Mouse (Mus musculus): Measurements from ENCODE around the gene Olfr765. TPM values are rescaled to one million over a fixed set of nuclear protein-coding genes. Genes with fewer than 3 reads are reported as not detected.
"Not testable (repeated sequence)": the region's sequence is repeated elsewhere in the genome, so short reads cannot be mapped to it uniquely, and the experiment has no call there.

The Olfr765 gene
- polyA plus RNA-seq, 1 experiment from 2014 or later = not detected

GRCm38 (mm10) chr10:129011511-129011910 is 38.3 kb downstream of the Olfr765 start:
- H3K9me3 ChIP-seq (replicated peaks; ENCODE audit: control insufficient read depth, low read length); H3K4me2 ChIP-seq (ENCODE audit: low read length); H3K27me3 ChIP-seq (replicated peaks; ENCODE audit: control insufficient read depth, insufficient read depth, low read length); H3K4me1 ChIP-seq (ENCODE audit: control insufficient read depth, insufficient read depth, low read length); ATAC-seq; H3K27ac ChIP-seq (ENCODE audit: low read depth, low read length); H3K4me3 ChIP-seq (ENCODE audit: low read depth, low read length); DNase-seq (ENCODE audit: low spot score); H3K36me3 ChIP-seq (ENCODE audit: control insufficient read depth, insufficient read depth, low read length); H3K9ac ChIP-seq (ENCODE audit: low read length): not testable (repeated sequence)
- 47% methylated on average over 2 of the region's 5 CpGs for WGBS

GRCm38 (mm10) chr10:129010288-129010841 is 39.4 kb downstream of the Olfr765 start, which contains the start of gene Olfr763:
Olfr763 (plus strand) TSS chr10:129010791.
- no peaks in the 10 kb centered on the region for H3K36me3 ChIP-seq (ENCODE audit: control insufficient read depth, insufficient read depth, low read length)
- DNase-seq (ENCODE audit: low spot score) (no peak), ATAC-seq (no peak)
- no peaks in the 10 kb centered on the region for H3K27me3 ChIP-seq (replicated peaks; ENCODE audit: control insufficient read depth, insufficient read depth, low read length)
- H3K4me2 ChIP-seq (ENCODE audit: low read length) = no peak within 1 kb of the TSS
- no peaks in the 10 kb centered on the region for H3K4me1 ChIP-seq (ENCODE audit: control insufficient read depth, insufficient read depth, low read length)
- WGBS = 80% methylated on average over 2 of the region's 2 CpGs
- H3K27ac ChIP-seq (ENCODE audit: low read depth, low read length) = no peak within 1 kb of the TSS
- H3K9ac ChIP-seq (ENCODE audit: low read length) = no peak within 1 kb of the TSS
- no peaks in the 10 kb centered on the region for H3K9me3 ChIP-seq (replicated peaks; ENCODE audit: control insufficient read depth, low read length)
- H3K4me3 ChIP-seq (ENCODE audit: low read depth, low read length) = no peak within 1 kb of the TSS

GRCm38 (mm10) chr10:129004032-129004920 is 45.5 kb downstream of the Olfr765 start:
- DNase-seq (ENCODE audit: low spot score) (no peak), ATAC-seq (no peak)
- no peak overlapping the region for H3K27ac ChIP-seq (ENCODE audit: low read depth, low read length)
- H3K27me3 ChIP-seq (replicated peaks; ENCODE audit: control insufficient read depth, insufficient read depth, low read length) = no peaks in the 10 kb centered on the region
- H3K9ac ChIP-seq (ENCODE audit: low read length) = no peak overlapping the region
- 71% methylated on average over 14 of the region's 14 CpGs for WGBS
- H3K9me3 ChIP-seq (replicated peaks; ENCODE audit: control insufficient read depth, low read length) = no peaks in the 10 kb centered on the region
- H3K4me2 ChIP-seq (ENCODE audit: low read length) = no peak overlapping the region
- H3K4me3 ChIP-seq (ENCODE audit: low read depth, low read length) = no peak overlapping the region
- H3K4me1 ChIP-seq (ENCODE audit: control insufficient read depth, insufficient read depth, low read length) = no peaks in the 10 kb centered on the region
- H3K36me3 ChIP-seq (ENCODE audit: control insufficient read depth, insufficient read depth, low read length) = no peaks in the 10 kb centered on the region

- Histone ChIP-seq H3K4me3 (ENCODE audit: low read depth, low read length) (no peak overlapping the region), H3K4me2 (ENCODE audit: low read length) (no peak overlapping the region), H3K27me3 (replicated peaks; ENCODE audit: control insufficient read depth, insufficient read depth, low read length) (no peaks in the 10 kb centered on the region), H3K4me1 (ENCODE audit: control insufficient read depth, insufficient read depth, low read length) (no peaks in the 10 kb centered on the region), H3K9me3 (replicated peaks; ENCODE audit: control insufficient read depth, low read length) (no peaks in the 10 kb centered on the region), H3K9ac (ENCODE audit: low read length) (no peak overlapping the region), H3K36me3 (ENCODE audit: control insufficient read depth, insufficient read depth, low read length) (no peaks in the 10 kb centered on the region), H3K27ac (ENCODE audit: low read depth, low read length) (no peak overlapping the region)
- ATAC-seq = no peak
- no peak for DNase-seq (ENCODE audit: low spot score)
- 77% methylated on average over 4 of the region's 4 CpGs for WGBS
Observed at GRCm38 (mm10) chr10:128996523-128997040, 53.2 kb downstream of the Olfr765 start.

GRCm38 (mm10) chr10:128995796-128996195 is 54.0 kb downstream of the Olfr765 start:
- H3K4me1 ChIP-seq (ENCODE audit: control insufficient read depth, insufficient read depth, low read length) = no peaks in the 10 kb centered on the region
- no peak overlapping the region for H3K27ac ChIP-seq (ENCODE audit: low read depth, low read length)
- no peak overlapping the region for H3K4me2 ChIP-seq (ENCODE audit: low read length)
- no peaks in the 10 kb centered on the region for H3K27me3 ChIP-seq (replicated peaks; ENCODE audit: control insufficient read depth, insufficient read depth, low read length)
- no peaks in the 10 kb centered on the region for H3K9me3 ChIP-seq (replicated peaks; ENCODE audit: control insufficient read depth, low read length)
- no peak overlapping the region for H3K9ac ChIP-seq (ENCODE audit: low read length)
- H3K36me3 ChIP-seq (ENCODE audit: control insufficient read depth, insufficient read depth, low read length) = no peaks in the 10 kb centered on the region
- H3K4me3 ChIP-seq (ENCODE audit: low read depth, low read length) = no peak overlapping the region
- 96% methylated on average over 1 of the region's 1 CpGs for WGBS
- DNase-seq (ENCODE audit: low spot score) (no peak), ATAC-seq (no peak)

Other genes with a start within 250 kb of the Olfr765 start
- 40.6 and 47.6 TPM in 2 replicates for gene Dnajc14, start 245.9 kb downstream of the Olfr765 start, polyA plus RNA-seq (2014; fragmentation: Nextera tagmentation; extraction: Ambion mirVana)
- 7.3 and 8.2 TPM in 2 replicates for gene Tmem198b, start 245.6 kb downstream of the Olfr765 start, polyA plus RNA-seq (2014; fragmentation: Nextera tagmentation; extraction: Ambion mirVana)
- gene Sarnp, start 232.7 kb downstream of the Olfr765 start, polyA plus RNA-seq (2014; fragmentation: Nextera tagmentation; extraction: Ambion mirVana) = 218 and 228 TPM in 2 replicates
- gene Ormdl2, start 228.4 kb downstream of the Olfr765 start, polyA plus RNA-seq (2014; fragmentation: Nextera tagmentation; extraction: Ambion mirVana) = 30.9 and 44.3 TPM in 2 replicates
- gene Gdf11, start 158.3 kb downstream of the Olfr765 start, polyA plus RNA-seq (2014; fragmentation: Nextera tagmentation; extraction: Ambion mirVana) = 6.0 and 6.3 TPM in 2 replicates
- 122 and 126 TPM in 2 replicates for gene Cd63, start 149.0 kb downstream of the Olfr765 start, polyA plus RNA-seq (2014; fragmentation: Nextera tagmentation; extraction: Ambion mirVana)
- gene Rdh5, start 127.1 kb downstream of the Olfr765 start, polyA plus RNA-seq (2014; fragmentation: Nextera tagmentation; extraction: Ambion mirVana) = 8.8 and 9.9 TPM in 2 replicates
- gene Bloc1s1, start 126.0 kb downstream of the Olfr765 start, polyA plus RNA-seq (2014; fragmentation: Nextera tagmentation; extraction: Ambion mirVana) = 244 and 295 TPM in 2 replicates
- 1.3 and 1.8 TPM in 2 replicates for gene Itga7, start 116.2 kb downstream of the Olfr765 start, polyA plus RNA-seq (2014; fragmentation: Nextera tagmentation; extraction: Ambion mirVana)
- gene Mettl7b, start 89.0 kb downstream of the Olfr765 start, polyA plus RNA-seq (2014; fragmentation: Nextera tagmentation; extraction: Ambion mirVana) = not detected in 2 replicates
- not detected in 2 replicates for gene Olfr9, start 60.6 kb downstream of the Olfr765 start, polyA plus RNA-seq (2014; fragmentation: Nextera tagmentation; extraction: Ambion mirVana)
- not detected in 2 replicates for gene Olfr763, start 39.2 kb downstream of the Olfr765 start, polyA plus RNA-seq (2014; fragmentation: Nextera tagmentation; extraction: Ambion mirVana)
- gene Olfr764-ps1, start 10.1 kb downstream of the Olfr765 start, polyA plus RNA-seq (2014; fragmentation: Nextera tagmentation; extraction: Ambion mirVana) = not detected in 2 replicates
- not detected in 2 replicates for gene Olfr766-ps1, start 19.0 kb upstream of the Olfr765 start, polyA plus RNA-seq (2014; fragmentation: Nextera tagmentation; extraction: Ambion mirVana)
- not detected in 2 replicates for gene Olfr767, start 32.9 kb upstream of the Olfr765 start, polyA plus RNA-seq (2014; fragmentation: Nextera tagmentation; extraction: Ambion mirVana)
- not detected in 2 replicates for gene Olfr768, start 49.4 kb upstream of the Olfr765 start, polyA plus RNA-seq (2014; fragmentation: Nextera tagmentation; extraction: Ambion mirVana)
- gene Olfr769, start 67.9 kb upstream of the Olfr765 start, polyA plus RNA-seq (2014; fragmentation: Nextera tagmentation; extraction: Ambion mirVana) = not detected in 2 replicates
- gene Olfr770, start 89.0 kb upstream of the Olfr765 start, polyA plus RNA-seq (2014; fragmentation: Nextera tagmentation; extraction: Ambion mirVana) = not detected in 2 replicates
- not detected in 2 replicates for gene Olfr771, start 114.8 kb upstream of the Olfr765 start, polyA plus RNA-seq (2014; fragmentation: Nextera tagmentation; extraction: Ambion mirVana)
- gene Olfr772, start 127.9 kb upstream of the Olfr765 start, polyA plus RNA-seq (2014; fragmentation: Nextera tagmentation; extraction: Ambion mirVana) = not detected in 2 replicates
- not detected in 2 replicates for gene Olfr773, start 137.4 kb upstream of the Olfr765 start, polyA plus RNA-seq (2014; fragmentation: Nextera tagmentation; extraction: Ambion mirVana)
- gene Olfr774, start 186.2 kb upstream of the Olfr765 start, polyA plus RNA-seq (2014; fragmentation: Nextera tagmentation; extraction: Ambion mirVana) = not detected in 2 replicates
- gene Olfr775, start 198.4 kb upstream of the Olfr765 start, polyA plus RNA-seq (2014; fragmentation: Nextera tagmentation; extraction: Ambion mirVana) = not detected in 2 replicates
- not detected in 2 replicates for gene Olfr776, start 209.1 kb upstream of the Olfr765 start, polyA plus RNA-seq (2014; fragmentation: Nextera tagmentation; extraction: Ambion mirVana)
- gene Olfr777, start 221.5 kb upstream of the Olfr765 start, polyA plus RNA-seq (2014; fragmentation: Nextera tagmentation; extraction: Ambion mirVana) = not detected in 2 replicates